Mouse (Mus musculus): ENCODE data around the gene Tmem168.

GRCm38 (mm10) chr6:13603134-13603533 lies 4.8 kb downstream of the Tmem168 start:
- TF ChIP-seq POLR2A (IDR thresholded peaks at IDR 0.05; ENCODE audit: borderline replicate concordance, extremely low read depth, insufficient read depth, insufficient read length, poor library complexity, severe bottlenecking), result no peak
- TF ChIP-seq CTCF (IDR thresholded peaks at IDR 0.05; ENCODE audit: borderline replicate concordance, extremely low read depth, insufficient read depth, insufficient read length), result no peak

Measured in brain, embryonic 14.5 days (tissue).